Mouse (Mus musculus): ENCODE data around the gene Tmem211. TPM values are rescaled to one million over a fixed set of nuclear protein-coding genes. Genes with fewer than 3 reads are reported as not detected.

Tmem211 gene
- total RNA-seq, 1 experiment = 0.22 TPM

GRCm38 (mm10) chr5:113275839-113276238 is 49.1 kb downstream of the Tmem211 start:
- Histone ChIP-seq H3K9me3 (ENCODE audit: control insufficient read depth, insufficient read depth, low read depth, low read length) (no peaks in the 10 kb centered on the region), H3K27ac (ENCODE audit: insufficient read depth, low read depth, low read length, poor library complexity, severe bottlenecking) (no peak overlapping the region), H3K4me3 (ENCODE audit: insufficient read depth in 1 of 2, low read depth in 1 of 2, low read length in 2 of 2, poor library complexity in 1 of 2, severe bottlenecking in 1 of 2) (peak overlapping the region; percentile 32 to 63; a peak in 3 of 4 replicates), H3K9ac (ENCODE audit: insufficient read depth, low read depth, low read length, poor library complexity, severe bottlenecking) (peak overlapping the region; percentile 14; the same call in 1 of the 2 replicates), H3K36me3 (ENCODE audit: control insufficient read depth, insufficient read depth, low read length, poor library complexity, severe bottlenecking) (peaks cover 15% of the 10 kb centered on the region; the same call in 1 of the 2 replicates), H3K4me1 (ENCODE audit: control insufficient read depth in 2 of 2, insufficient read depth in 2 of 2, low read length in 2 of 2, poor library complexity in 1 of 2) (peaks cover 3 to 20% of the 10 kb centered on the region in 2 experiments; a peak in 3 of 4 replicates)
- DNase-seq (ENCODE audit: low read depth, low spot score) = peak; percentile 77
- TF ChIP-seq CHD2 (IDR thresholded peaks at IDR 0.05; ENCODE audit: low read depth, low read length) (no peak), ZNF384 (IDR thresholded peaks at IDR 0.05; ENCODE audit: low read depth, low read length) (no peak), HCFC1 (IDR thresholded peaks at IDR 0.05; ENCODE audit: borderline replicate concordance, insufficient read depth, low read length) (no peak), MAFK (IDR thresholded peaks at IDR 0.05; ENCODE audit: insufficient read depth, low read depth, low read length) (no peak), ZC3H11A (IDR thresholded peaks at IDR 0.05; ENCODE audit: borderline replicate concordance, low read depth, low read length) (no peak)
- in situ Hi-C loops (cut with MboI; ENCODE audit: low sequenced_read_pairs in 2 of 2, unreplicated experiment in 2 of 2) = no loop called here

- Histone ChIP-seq H3K27ac (ENCODE audit: insufficient read depth, low read depth, low read length, poor library complexity, severe bottlenecking) (no peak overlapping the region), H3K9me3 (ENCODE audit: control insufficient read depth, insufficient read depth, low read depth, low read length) (no peaks in the 10 kb centered on the region), H3K9ac (ENCODE audit: insufficient read depth, low read depth, low read length, poor library complexity, severe bottlenecking) (peak overlapping the region; percentile 78)
Measured at GRCm38 (mm10) chr5:113280138-113280856, 53.6 kb downstream of the Tmem211 start.

GRCm38 (mm10) chr5:113281557-113281956 is 54.8 kb downstream of the Tmem211 start:
- no peak overlapping the region for H3K27ac ChIP-seq (ENCODE audit: insufficient read depth, low read depth, low read length, poor library complexity, severe bottlenecking)
- no peak overlapping the region for H3K9ac ChIP-seq (ENCODE audit: insufficient read depth, low read depth, low read length, poor library complexity, severe bottlenecking)
- in situ Hi-C loops (cut with MboI; ENCODE audit: low sequenced_read_pairs in 2 of 2, unreplicated experiment in 2 of 2) = no loop called here

More at GRCm38 (mm10) chr5:113280138-113280856, 53.6 kb downstream of the Tmem211 start:
- Histone ChIP-seq H3K4me1 (ENCODE audit: control insufficient read depth in 2 of 2, insufficient read depth in 2 of 2, low read length in 2 of 2, poor library complexity in 1 of 2) (peaks cover 3 to 26% of the 10 kb centered on the region in 2 experiments; a peak in 3 of 4 replicates), H3K36me3 (ENCODE audit: control insufficient read depth, insufficient read depth, low read length, poor library complexity, severe bottlenecking) (peaks cover 9% of the 10 kb centered on the region; the same call in 1 of the 2 replicates), H3K4me3 (ENCODE audit: insufficient read depth in 1 of 2, low read depth in 1 of 2, low read length in 2 of 2, poor library complexity in 1 of 2, severe bottlenecking in 1 of 2) (peak overlapping the region; percentile 65 to 76)
- in situ Hi-C loops (cut with MboI; ENCODE audit: low sequenced_read_pairs in 2 of 2, unreplicated experiment in 2 of 2) = no loop called here
- TF ChIP-seq CHD2 (IDR thresholded peaks at IDR 0.05; ENCODE audit: low read depth, low read length) = peak; percentile 74; the same call in 1 of the 2 replicates
- TF ChIP-seq ZNF384 (IDR thresholded peaks at IDR 0.05; ENCODE audit: low read depth, low read length) = no peak
- peak; percentile 68 for DNase-seq (ENCODE audit: low read depth, low spot score)

GRCm38 (mm10) chr5:113283726-113284125 is 57.0 kb downstream of the Tmem211 start:
- Histone ChIP-seq H3K36me3 (ENCODE audit: control insufficient read depth, insufficient read depth, low read length, poor library complexity, severe bottlenecking) (no peaks in the 10 kb centered on the region), H3K27ac (ENCODE audit: insufficient read depth, low read depth, low read length, poor library complexity, severe bottlenecking) (no peak overlapping the region), H3K4me1 (ENCODE audit: control insufficient read depth in 2 of 2, insufficient read depth in 2 of 2, low read length in 2 of 2, poor library complexity in 1 of 2) (peaks cover 0 to 35% of the 10 kb centered on the region in 2 experiments; a peak in 2 of 4 replicates), H3K9me3 (ENCODE audit: control insufficient read depth, insufficient read depth, low read depth, low read length) (no peaks in the 10 kb centered on the region), H3K9ac (ENCODE audit: insufficient read depth, low read depth, low read length, poor library complexity, severe bottlenecking) (no peak overlapping the region), H3K4me3 (ENCODE audit: insufficient read depth in 1 of 2, low read depth in 1 of 2, low read length in 2 of 2, poor library complexity in 1 of 2, severe bottlenecking in 1 of 2) (no peak overlapping the region)
- in situ Hi-C loops (cut with MboI; ENCODE audit: low sequenced_read_pairs in 2 of 2, unreplicated experiment in 2 of 2) = no loop called here
- DNase-seq (ENCODE audit: low read depth, low spot score) = no peak
- no peak for TF ChIP-seq ZNF384 (IDR thresholded peaks at IDR 0.05; ENCODE audit: low read depth, low read length)
- no peak for TF ChIP-seq CHD2 (IDR thresholded peaks at IDR 0.05; ENCODE audit: low read depth, low read length)
- TF ChIP-seq ZC3H11A (IDR thresholded peaks at IDR 0.05; ENCODE audit: borderline replicate concordance, low read depth, low read length) = no peak
- TF ChIP-seq MAFK (IDR thresholded peaks at IDR 0.05; ENCODE audit: insufficient read depth, low read depth, low read length) = no peak
- no peak for TF ChIP-seq HCFC1 (IDR thresholded peaks at IDR 0.05; ENCODE audit: borderline replicate concordance, insufficient read depth, low read length)

More at GRCm38 (mm10) chr5:113281557-113281956, 54.8 kb downstream of the Tmem211 start:
- H3K9me3 ChIP-seq (ENCODE audit: control insufficient read depth, insufficient read depth, low read depth, low read length) = no peaks in the 10 kb centered on the region
- H3K36me3 ChIP-seq (ENCODE audit: control insufficient read depth, insufficient read depth, low read length, poor library complexity, severe bottlenecking) = peaks cover 9% of the 10 kb centered on the region; the same call in 1 of the 2 replicates
- no peak overlapping the region for H3K4me3 ChIP-seq (ENCODE audit: insufficient read depth in 1 of 2, low read depth in 1 of 2, low read length in 2 of 2, poor library complexity in 1 of 2, severe bottlenecking in 1 of 2)
- no peak for TF ChIP-seq ZNF384 (IDR thresholded peaks at IDR 0.05; ENCODE audit: low read depth, low read length)
- no peak for TF ChIP-seq MAFK (IDR thresholded peaks at IDR 0.05; ENCODE audit: insufficient read depth, low read depth, low read length)
- no peak for TF ChIP-seq CHD2 (IDR thresholded peaks at IDR 0.05; ENCODE audit: low read depth, low read length)
- no peak for TF ChIP-seq ZC3H11A (IDR thresholded peaks at IDR 0.05; ENCODE audit: borderline replicate concordance, low read depth, low read length)
- no peak for TF ChIP-seq HCFC1 (IDR thresholded peaks at IDR 0.05; ENCODE audit: borderline replicate concordance, insufficient read depth, low read length)
- DNase-seq (ENCODE audit: low read depth, low spot score) = no peak
- H3K4me1 ChIP-seq (ENCODE audit: control insufficient read depth in 2 of 2, insufficient read depth in 2 of 2, low read length in 2 of 2, poor library complexity in 1 of 2) = peaks cover 0 to 23% of the 10 kb centered on the region in 2 experiments; a peak in 2 of 4 replicates

Data from ES-E14 (cell line).